In genomic region chr11:18975087-18975486, GRCm38 (mm10) we compare ENCODE assay signal across 19 mouse cellular contexts.
"Had no signal": no experiment of that assay in that cellular context is flagged by ENCODE, and none has a peak within 500 bp of the region (broad histone marks: within the 10 kb centered on the region; RNA-seq: fewer than 3 reads in every experiment).

No protein-coding gene starts in this region.

- H3K4me2 ChIP-seq: lung, embryonic 14.5 days; midbrain, embryonic 12.5 days; neural tube, embryonic 13.5 days; neural tube, embryonic 15.5 days had no signal

- H3K4me1 ChIP-seq: midbrain, embryonic 12.5 days had no signal

- H3K36me3 ChIP-seq: midbrain, embryonic 12.5 days; neural tube, embryonic 15.5 days had no signal

- H3K27me3 ChIP-seq: midbrain, embryonic 12.5 days; neural tube, embryonic 13.5 days; neural tube, embryonic 15.5 days had no signal

- H3K27ac ChIP-seq: midbrain, embryonic 10.5 days; midbrain, embryonic 12.5 days; neural tube, embryonic 13.5 days; neural tube, embryonic 15.5 days had no signal

- DNase-seq: lung, adult 18-20 months; lung, embryonic 14.5 days; lung, postnatal 10 days; lung, postnatal 4 days; midbrain, embryonic 14.5 days; retina, postnatal 1 day; right cerebral cortex, adult 18-20 months; right cerebral cortex, postnatal 25 days; right cerebral cortex, postnatal 4 days; spleen, adult 18-20 months; thymus, adult 18-20 months; thymus, postnatal 14 days; thymus, postnatal 36 days had no signal

- H3K9ac ChIP-seq: lung, embryonic 14.5 days; midbrain, embryonic 12.5 days; neural tube, embryonic 13.5 days; neural tube, embryonic 15.5 days had no signal

- H3K9me3 ChIP-seq: midbrain, embryonic 10.5 days; midbrain, embryonic 12.5 days; neural tube, embryonic 13.5 days; neural tube, embryonic 15.5 days had no signal

- H3K4me3 ChIP-seq: midbrain, embryonic 10.5 days; midbrain, embryonic 12.5 days; myocyte; neural tube, embryonic 13.5 days; neural tube, embryonic 15.5 days had no signal

- ATAC-seq: midbrain, embryonic 16.5 days had no signal
